Mouse (Mus musculus) ES-Bruce4 (cell line): ENCODE data around the gene Sdcbp2.

Source experiments
- CTCF ChIP-seq: IDR thresholded peaks from one replicate; pipeline ENCODE4 v1.8.1; 2011; ENCODE audit warnings: low read depth, low read length
- POLR2A ChIP-seq: IDR thresholded peaks from one replicate; pipeline ENCODE4 v1.8.1; 2011; ENCODE audit warnings: low read length; ENCODE audit not compliant: insufficient read depth

- TF ChIP-seq CTCF (no peak), POLR2A (no peak)
Observed at GRCm38 (mm10) chr2:151546571-151546970, 25.9 kb upstream of the Sdcbp2 start.
